Mouse (Mus musculus): Measurements from ENCODE around the gene Apbb2.

The Apbb2 gene

GRCm38 (mm10) chr5:66518411-66519006 is 100.1 kb downstream of the Apbb2 start:
- peak; percentile 64 for DNase-seq (ENCODE audit: low read depth, low spot score)

GRCm38 (mm10) chr5:66517503-66517902 is 101.1 kb downstream of the Apbb2 start:
- no peak for DNase-seq (ENCODE audit: low read depth, low spot score)

- no peak for DNase-seq (ENCODE audit: low read depth, low spot score)
These were observed 102.3 kb downstream of the Apbb2 start for GRCm38 (mm10) chr5:66516311-66516710.

DNA sequence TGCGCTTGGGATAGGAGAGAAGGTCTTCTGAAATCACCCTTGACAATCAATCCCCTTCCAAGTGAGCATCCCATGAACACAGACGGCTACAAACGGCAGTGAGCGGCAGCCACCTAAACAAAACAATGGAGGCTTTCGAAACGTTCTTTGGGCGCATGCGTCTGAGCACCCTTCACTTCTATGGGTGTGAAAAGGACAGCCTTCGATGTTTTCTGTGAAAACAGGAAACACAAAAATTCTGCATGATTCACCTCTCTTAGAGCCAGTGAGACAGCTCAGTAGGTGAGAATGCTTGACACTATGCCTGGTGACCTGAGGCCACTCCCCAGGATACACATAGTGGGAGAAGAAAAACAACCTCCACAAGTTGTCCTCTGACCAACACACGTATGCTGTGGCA is 103.3 kb downstream of the Apbb2 start:
- DNase-seq (ENCODE audit: low read depth, low spot score): peak; percentile 24

GRCm38 (mm10) chr5:66514659-66515058 is 103.9 kb downstream of the Apbb2 start:
- no peak for DNase-seq (ENCODE audit: low read depth, low spot score)

- no peak for DNase-seq (ENCODE audit: low read depth, low spot score)
These were observed 105.2 kb downstream of the Apbb2 start for GRCm38 (mm10) chr5:66513412-66513811.

DNA sequence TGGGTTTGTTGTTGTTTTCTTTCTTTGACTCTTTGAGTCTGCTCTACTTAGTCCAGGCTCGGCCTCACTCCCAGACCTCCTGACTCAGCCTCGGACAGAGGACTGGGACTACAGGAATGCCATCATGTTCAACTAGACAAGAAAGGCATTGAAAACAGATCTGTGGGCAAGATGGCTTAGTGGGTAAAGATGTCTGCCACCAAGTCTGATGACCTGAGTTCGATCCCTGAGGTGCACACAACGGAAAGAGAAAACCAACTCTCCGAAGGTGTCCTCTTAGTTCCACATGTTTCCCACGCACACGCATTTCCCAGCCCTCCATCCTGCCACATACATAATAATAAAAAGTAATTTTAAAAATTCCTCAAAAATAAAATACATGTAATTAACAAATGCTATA is 106.1 kb downstream of the Apbb2 start:
- no peak for DNase-seq (ENCODE audit: low read depth, low spot score)

- no peak for DNase-seq (ENCODE audit: low read depth, low spot score)
These were observed 107.9 kb downstream of the Apbb2 start for GRCm38 (mm10) chr5:66510716-66511115.

- no peak for DNase-seq (ENCODE audit: low read depth, low spot score)
These were observed 109.4 kb downstream of the Apbb2 start for GRCm38 (mm10) chr5:66509151-66509550.

- no peak for DNase-seq (ENCODE audit: low read depth, low spot score)
These were observed 113.0 kb downstream of the Apbb2 start for GRCm38 (mm10) chr5:66505578-66505977.

DNA sequence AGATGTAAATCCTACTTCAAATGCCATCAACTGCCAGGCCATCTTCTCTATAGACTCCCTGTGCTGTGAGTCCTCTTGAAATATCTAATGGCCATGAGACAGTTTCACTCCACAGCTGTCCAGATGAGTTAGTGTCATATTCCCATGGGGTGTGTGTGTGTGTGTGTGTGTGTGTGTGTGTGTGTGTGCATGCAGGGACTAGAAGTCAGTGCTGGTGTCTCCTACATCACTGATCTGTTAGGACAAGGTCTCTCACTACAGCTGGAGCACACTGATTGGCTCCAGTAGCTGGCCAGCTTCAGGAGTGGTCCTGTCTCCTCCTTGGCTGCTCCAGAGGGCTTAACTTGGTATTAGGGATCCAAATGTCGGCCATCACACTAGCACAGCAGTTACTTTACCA is 113.5 kb downstream of the Apbb2 start:
- no peak for DNase-seq (ENCODE audit: low read depth, low spot score)

DNA sequence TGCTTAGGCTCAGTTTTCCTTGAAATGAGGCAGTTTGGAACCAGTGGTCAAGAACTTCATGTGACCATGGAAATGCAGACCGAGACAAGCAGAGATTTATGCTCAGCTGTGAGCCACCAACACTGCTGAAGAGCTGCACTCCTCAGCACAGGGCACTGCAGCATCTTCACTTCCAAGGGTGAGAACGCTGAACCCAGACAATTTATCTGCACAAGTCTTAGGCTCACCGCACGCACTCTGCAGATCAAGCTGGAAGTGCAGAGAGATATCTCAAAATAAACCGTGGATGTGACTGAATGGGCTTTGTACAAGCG is 114.2 kb downstream of the Apbb2 start:
- no peak for DNase-seq (ENCODE audit: low read depth, low spot score)

- peak; percentile 41 for DNase-seq (ENCODE audit: low read depth, low spot score)
These were observed 114.8 kb downstream of the Apbb2 start for GRCm38 (mm10) chr5:66503557-66504433.

DNA sequence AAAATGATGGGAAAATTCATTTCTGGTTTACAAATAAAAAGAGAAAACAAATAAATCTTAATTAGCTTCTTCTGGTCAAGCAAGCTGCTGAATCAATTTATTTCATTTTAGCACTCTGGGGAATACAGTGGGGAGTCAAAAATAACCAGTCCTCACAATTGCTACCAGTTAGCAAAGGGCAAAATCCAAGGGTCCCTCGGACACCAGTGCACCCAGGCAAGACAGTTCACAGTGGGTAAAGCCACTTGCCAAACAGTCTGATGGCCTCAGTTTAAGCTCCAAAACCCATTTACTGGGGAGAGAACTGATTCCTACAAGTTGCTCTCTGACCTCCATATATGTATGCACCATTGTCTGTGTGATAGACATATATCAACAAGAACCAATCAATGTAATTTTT is 115.6 kb downstream of the Apbb2 start:
- DNase-seq (ENCODE audit: low read depth, low spot score): no peak

DNA sequence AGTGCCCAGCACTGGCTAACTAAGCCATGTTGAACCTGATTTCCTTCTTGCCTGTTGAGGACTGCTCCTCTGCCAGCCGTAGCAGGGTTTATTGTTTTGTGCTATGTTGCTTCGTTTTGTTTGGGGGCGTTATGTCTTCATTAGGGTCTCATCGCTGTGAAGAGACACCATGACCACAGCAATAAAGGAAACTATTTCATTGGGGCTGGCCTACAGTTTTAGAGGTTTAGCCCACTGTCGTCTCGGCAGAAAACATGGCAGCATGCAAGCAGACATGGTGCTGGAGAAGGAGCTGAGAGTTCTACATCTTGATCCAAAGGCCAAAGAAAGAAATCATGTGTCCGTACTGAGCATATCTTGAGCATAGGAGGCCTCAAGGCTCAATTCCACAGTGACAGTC is 119.0 kb downstream of the Apbb2 start:
- no peak for DNase-seq (ENCODE audit: low read depth, low spot score)

DNA sequence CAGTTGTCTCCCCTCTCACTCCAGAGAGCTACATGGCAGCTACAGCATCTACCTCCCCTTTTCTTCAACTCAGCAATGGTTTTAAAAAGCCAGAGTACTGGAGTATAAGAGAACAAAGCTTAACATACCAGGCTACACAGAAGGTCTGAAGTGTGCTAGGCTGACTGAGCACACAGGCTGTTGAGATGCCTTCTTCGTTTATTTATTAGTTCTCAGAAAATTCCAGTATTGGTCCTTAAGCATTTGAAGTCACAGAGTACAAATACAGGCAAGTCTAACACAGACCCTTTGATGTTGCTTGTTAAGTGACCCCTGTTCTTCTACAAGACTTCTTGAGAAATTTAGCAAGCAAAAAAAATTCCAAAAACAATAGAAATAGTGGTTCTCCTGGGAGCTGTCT is 120.4 kb downstream of the Apbb2 start:
- DNase-seq (ENCODE audit: low read depth, low spot score): no peak

GRCm38 (mm10) chr5:66497479-66498087 is 121.0 kb downstream of the Apbb2 start:
- DNase-seq (ENCODE audit: low read depth, low spot score): no peak

- no peak for DNase-seq (ENCODE audit: low read depth, low spot score)
These were observed 121.7 kb downstream of the Apbb2 start for GRCm38 (mm10) chr5:66496881-66497360.

DNA sequence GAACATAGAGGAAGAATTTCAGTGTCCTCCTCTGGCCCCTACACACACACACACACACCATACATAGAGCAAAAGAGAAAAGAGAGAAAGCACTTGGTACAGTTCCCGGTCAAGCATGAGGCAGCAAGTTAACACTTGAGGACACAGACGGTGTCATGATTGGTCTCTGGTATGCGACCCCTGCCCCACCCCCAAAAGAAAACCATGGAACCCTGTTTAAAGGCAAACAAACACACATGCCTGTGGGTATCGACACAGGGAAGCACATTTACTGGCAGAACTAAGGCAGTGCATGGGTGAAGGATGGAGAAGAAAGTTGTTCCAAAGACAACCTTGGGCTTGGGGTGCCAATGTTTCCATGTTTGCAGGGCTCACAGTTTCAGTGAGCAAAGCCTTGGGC is 123.9 kb downstream of the Apbb2 start:
- no peak for DNase-seq (ENCODE audit: low read depth, low spot score)

DNA sequence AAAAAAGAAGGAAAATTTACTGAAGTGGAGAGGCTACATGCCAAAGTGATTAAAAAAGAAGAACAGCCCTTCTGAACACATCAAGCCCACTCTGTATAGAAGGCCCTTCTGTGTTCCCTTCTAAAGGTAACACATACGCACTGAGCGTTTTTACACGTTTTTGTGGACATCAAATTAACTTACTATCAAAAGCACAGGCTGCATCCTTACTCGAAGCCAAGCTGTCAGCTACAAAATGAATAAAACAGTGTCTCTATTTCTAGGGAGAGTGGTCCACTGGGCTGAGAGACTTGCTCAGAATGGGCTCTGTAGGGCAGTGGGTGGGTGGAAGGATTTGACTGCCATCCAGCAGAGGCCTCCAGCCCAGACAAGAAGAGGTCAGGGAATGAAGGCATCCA is 126.0 kb downstream of the Apbb2 start:
- DNase-seq (ENCODE audit: low read depth, low spot score): no peak

- no peak for DNase-seq (ENCODE audit: low read depth, low spot score)
These were observed 126.5 kb downstream of the Apbb2 start for GRCm38 (mm10) chr5:66491907-66492562.

- DNase-seq (ENCODE audit: low read depth, low spot score): peak; percentile 35
These were observed 132.6 kb downstream of the Apbb2 start for GRCm38 (mm10) chr5:66486028-66486427.

All from R1 (cell line).